Mouse (Mus musculus): ENCODE results near the gene Cyb5b. TPM values are rescaled to one million over a fixed set of nuclear protein-coding genes. Genes with fewer than 3 reads are reported as not detected.
"Not testable (repeated sequence)": the region's sequence is repeated elsewhere in the genome, so short reads cannot be mapped to it uniquely, and the experiment has no call there.

Cyb5b gene
- polyA plus RNA-seq, 1 experiment from 2014 or later = 144 TPM

DNA sequence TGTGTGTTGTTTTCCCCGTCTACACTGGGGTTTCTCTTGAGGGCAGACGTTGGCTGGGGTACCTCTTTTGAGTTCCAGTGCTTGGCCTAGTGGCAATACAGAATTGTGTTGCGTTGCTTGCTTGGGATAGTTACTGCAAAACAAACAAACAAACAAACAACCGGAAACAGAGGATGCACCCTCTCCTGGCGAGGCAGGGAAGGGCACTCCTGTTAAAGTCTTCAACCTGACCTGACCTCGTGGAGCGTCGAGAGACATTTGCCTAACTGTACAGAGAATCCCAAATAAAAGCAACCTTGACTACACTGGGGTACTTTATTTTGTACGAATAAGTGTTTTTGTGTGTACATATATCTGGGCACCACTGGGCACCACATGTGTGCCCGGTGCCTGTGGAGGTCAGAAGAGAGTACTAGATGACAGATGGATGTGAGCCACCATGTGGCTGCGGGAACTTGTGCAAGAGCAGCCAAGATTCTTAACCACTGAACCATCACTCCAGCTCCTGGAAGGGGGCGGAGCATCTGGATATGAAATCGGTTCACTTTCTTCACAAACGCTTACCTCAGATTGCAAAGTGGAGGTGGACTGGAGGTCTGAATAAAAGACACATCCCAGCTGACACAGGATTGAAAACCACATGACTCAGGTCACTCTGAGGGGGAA, 44.5 kb downstream of the Cyb5b start:
- ATAC-seq = no peak
- Histone ChIP-seq H3K4me1 (replicated peaks) (peaks cover 4% of the 10 kb centered on the region; the same call in 1 of the 2 replicates), H3K4me3 (replicated peaks) (no peak overlapping the region), H3K4me2 (replicated peaks) (no peak overlapping the region), H3K27me3 (replicated peaks) (no peaks in the 10 kb centered on the region), H3K36me3 (no peaks in the 10 kb centered on the region), H3K27ac (no peak overlapping the region), H3K9ac (no peak overlapping the region), H3K9me3 (no peaks in the 10 kb centered on the region)
- WGBS = 91% methylated on average over 14 of the region's 14 CpGs

DNA sequence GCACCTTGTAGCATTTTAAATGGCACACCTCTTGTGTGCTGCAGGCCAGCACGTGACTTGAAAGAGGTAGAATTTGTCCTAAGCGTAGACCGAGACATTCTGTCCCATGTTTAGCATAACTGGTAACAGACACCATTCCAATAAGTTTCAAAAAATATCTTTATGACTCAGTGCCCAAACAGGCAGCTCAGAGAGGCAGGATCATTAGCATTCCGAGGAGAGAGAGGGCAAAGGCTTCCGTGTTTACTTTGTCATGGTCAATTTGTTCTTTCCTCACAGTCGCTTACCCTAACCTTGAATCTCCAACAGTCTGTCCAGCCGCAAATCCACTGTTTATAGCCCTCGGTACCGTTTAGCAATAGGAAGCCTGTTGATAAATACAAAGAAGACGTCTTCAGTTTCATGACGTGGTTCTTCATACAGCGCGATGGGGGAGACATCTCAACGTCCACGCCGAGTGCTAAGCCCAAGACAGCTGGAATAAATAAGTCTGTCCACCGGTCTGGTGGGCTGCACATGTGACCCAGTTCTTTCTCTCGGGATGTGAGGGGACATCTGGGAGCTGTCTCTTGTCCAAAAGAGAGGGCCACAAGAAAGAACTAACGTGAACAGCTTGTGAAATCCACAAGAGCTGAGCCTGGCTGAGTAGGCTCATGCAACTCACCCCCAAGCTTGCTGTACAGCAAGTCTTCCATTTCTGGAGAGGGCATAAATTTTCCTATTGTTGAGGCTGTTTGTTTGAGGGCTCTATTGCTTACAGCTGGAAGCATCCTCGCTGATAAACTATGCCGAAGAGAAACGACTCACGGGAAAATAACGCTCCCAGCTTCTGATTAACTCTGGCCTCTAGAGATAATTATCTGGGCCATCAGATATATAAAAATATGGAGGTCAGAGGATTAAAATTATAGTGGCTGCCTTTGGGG, 47.7 kb downstream of the Cyb5b start:
- H3K4me1 ChIP-seq (replicated peaks) = peaks cover 4% of the 10 kb centered on the region; the same call in 1 of the 2 replicates
- H3K36me3 ChIP-seq = no peaks in the 10 kb centered on the region
- no peak overlapping the region; the same call in 1 of the 2 replicates for H3K4me3 ChIP-seq (replicated peaks)
- peak overlapping the region; percentile 40 for H3K4me2 ChIP-seq (replicated peaks)
- H3K27me3 ChIP-seq (replicated peaks) = no peaks in the 10 kb centered on the region
- 30% methylated on average over 24 of the region's 24 CpGs for WGBS
- H3K9ac ChIP-seq = no peak overlapping the region
- no peak for ATAC-seq
- peak overlapping the region; percentile 54 for H3K27ac ChIP-seq
- H3K9me3 ChIP-seq = no peaks in the 10 kb centered on the region

DNA sequence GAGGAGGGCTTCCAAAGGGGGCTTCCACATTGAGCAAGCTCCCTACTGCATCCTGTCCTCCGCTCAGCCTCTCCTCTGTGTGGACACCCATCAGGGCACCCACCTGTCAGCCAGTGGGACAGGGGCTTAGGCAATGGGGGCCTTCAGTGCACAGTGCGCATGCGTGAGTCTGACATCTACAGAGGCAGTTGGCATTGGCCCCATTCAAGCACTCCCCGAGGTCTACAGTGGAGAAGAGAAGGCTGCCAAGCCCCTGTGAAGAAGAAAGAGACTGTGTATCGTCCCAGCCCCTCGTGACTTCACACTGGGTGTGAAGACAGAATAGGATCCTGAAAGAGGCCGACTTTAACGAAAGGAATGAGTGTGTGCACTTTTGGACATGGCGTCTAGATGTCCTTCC, 54.7 kb downstream of the Cyb5b start:
- no peaks in the 10 kb centered on the region for H3K36me3 ChIP-seq
- H3K9me3 ChIP-seq = no peaks in the 10 kb centered on the region
- no peak overlapping the region for H3K4me2 ChIP-seq (replicated peaks)
- no peak for ATAC-seq
- H3K27ac ChIP-seq = no peak overlapping the region
- 91% methylated on average over 9 of the region's 9 CpGs for WGBS
- H3K27me3 ChIP-seq (replicated peaks) = no peaks in the 10 kb centered on the region
- H3K4me1 ChIP-seq (replicated peaks) = peaks cover 10% of the 10 kb centered on the region; the same call in 1 of the 2 replicates
- H3K9ac ChIP-seq = no peak overlapping the region
- H3K4me3 ChIP-seq (replicated peaks) = no peak overlapping the region

DNA sequence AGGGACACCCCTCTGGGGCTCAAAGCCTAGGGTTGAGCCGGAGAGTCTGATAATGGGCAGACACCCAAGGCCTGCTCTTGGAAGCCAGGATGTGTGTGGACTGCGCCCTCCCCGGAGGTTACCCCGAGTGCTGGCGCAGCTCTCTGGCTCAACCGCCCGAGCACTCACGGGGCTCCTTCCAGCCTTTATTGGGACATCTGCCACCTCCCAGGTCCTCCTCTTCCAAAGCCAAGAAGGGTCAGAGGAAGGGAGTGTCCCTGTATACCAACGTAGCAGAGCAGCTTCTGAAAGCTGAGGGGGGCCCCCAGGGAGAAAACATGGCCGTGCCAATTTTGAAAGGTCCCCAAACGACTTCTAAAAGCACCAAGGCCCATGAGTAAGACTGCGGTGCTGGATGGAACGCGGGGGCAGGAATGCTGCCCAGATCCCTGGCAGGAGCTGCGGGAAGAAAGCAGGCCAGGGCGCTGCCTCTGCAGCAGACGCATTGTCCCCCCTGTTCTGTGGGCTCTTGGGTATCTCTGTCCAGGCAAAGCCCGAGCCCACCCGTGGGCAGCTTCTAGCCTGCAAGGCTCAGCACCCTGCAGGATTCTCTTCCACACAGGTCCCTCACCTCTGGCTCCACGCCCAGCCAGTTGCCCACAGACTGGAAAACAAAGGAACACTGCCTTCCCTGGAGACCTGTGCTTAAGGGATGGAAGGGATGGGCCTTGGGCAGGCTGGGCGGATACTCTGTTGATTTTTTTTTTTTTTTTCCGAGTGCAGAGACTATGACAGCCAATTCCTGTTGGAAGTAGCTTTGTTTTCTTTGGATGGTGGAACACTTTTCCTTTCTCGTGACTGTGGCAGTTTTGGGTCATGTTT, 55.5 kb downstream of the Cyb5b start:
- no peak overlapping the region for H3K4me2 ChIP-seq (replicated peaks)
- no peaks in the 10 kb centered on the region for H3K9me3 ChIP-seq
- ATAC-seq = no peak
- H3K27me3 ChIP-seq (replicated peaks) = no peaks in the 10 kb centered on the region
- 71% methylated on average over 23 of the region's 23 CpGs for WGBS
- H3K27ac ChIP-seq = no peak overlapping the region
- peaks cover 10% of the 10 kb centered on the region; the same call in 1 of the 2 replicates for H3K4me1 ChIP-seq (replicated peaks)
- no peak overlapping the region for H3K4me3 ChIP-seq (replicated peaks)
- no peaks in the 10 kb centered on the region for H3K36me3 ChIP-seq
- H3K9ac ChIP-seq = no peak overlapping the region

DNA sequence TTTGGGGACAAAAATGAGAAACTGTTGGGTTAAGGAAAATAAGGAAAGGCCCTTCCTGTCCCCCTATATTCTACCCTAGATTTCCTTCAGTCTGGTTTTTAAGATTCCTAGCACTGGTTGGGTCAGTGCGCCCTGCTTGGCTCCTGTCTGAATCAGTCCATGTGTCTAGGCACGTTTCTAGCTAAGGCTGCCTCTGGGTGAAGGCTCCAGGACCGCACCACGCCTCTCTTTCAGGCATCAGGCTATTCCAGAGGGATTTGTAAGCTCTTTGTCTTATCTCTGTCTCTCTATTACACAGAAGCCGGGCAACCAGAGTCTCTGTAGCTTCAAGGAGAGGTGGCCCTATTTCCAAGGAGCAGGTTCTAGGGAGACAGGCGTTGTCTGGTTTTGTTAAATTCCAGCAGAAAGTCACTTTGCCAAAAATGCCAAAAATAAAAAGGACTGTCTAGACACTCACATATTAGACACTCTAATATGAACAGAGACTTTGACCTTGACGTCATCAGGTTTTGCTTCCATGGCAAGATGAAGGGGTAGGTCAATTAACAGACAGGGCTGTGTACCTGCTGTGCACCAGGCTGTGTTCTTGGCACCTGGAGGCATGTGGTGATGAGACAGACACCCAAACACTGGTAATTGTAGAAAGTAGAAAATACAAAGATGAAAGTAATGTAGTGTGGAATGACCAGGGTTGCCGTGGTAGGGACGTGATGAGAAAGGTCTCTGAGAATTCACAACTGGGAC, 56.5 kb downstream of the Cyb5b start:
- Histone ChIP-seq H3K9ac (no peak overlapping the region), H3K27me3 (replicated peaks) (no peaks in the 10 kb centered on the region), H3K9me3 (no peaks in the 10 kb centered on the region), H3K4me1 (replicated peaks) (peaks cover 10% of the 10 kb centered on the region; the same call in 1 of the 2 replicates), H3K27ac (no peak overlapping the region), H3K36me3 (no peaks in the 10 kb centered on the region), H3K4me3 (replicated peaks) (no peak overlapping the region), H3K4me2 (replicated peaks) (no peak overlapping the region)
- 76% methylated on average over 9 of the region's 9 CpGs for WGBS
- no peak for ATAC-seq

DNA sequence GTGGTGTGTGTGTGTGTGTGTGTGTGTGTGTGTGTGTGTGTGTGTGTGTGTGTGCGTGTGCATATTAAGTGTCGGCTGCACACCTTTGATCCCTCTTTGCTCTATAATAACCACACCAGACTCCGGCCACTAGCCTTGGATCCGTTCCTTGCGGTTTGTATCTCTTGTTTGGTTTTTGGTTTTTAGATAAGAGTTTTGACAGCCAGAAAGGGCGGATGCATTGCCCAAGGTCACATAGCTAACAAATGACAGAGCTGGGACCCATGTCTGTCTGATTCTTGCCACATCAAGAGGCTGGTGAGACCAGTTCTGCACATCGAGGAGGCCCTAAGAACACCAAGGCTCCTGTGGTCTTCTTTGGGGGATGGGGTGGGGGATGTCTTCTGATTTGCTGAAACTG, 58.7 kb downstream of the Cyb5b start:
- no peaks in the 10 kb centered on the region for H3K36me3 ChIP-seq
- no peaks in the 10 kb centered on the region for H3K9me3 ChIP-seq
- no peak overlapping the region for H3K4me2 ChIP-seq (replicated peaks)
- H3K4me3 ChIP-seq (replicated peaks) = no peak overlapping the region
- no peak overlapping the region for H3K9ac ChIP-seq
- ATAC-seq = no peak
- H3K4me1 ChIP-seq (replicated peaks) = peaks cover 10% of the 10 kb centered on the region; the same call in 1 of the 2 replicates
- H3K27me3 ChIP-seq (replicated peaks) = no peaks in the 10 kb centered on the region
- 53% methylated on average over 7 of the region's 7 CpGs for WGBS
- no peak overlapping the region for H3K27ac ChIP-seq

DNA sequence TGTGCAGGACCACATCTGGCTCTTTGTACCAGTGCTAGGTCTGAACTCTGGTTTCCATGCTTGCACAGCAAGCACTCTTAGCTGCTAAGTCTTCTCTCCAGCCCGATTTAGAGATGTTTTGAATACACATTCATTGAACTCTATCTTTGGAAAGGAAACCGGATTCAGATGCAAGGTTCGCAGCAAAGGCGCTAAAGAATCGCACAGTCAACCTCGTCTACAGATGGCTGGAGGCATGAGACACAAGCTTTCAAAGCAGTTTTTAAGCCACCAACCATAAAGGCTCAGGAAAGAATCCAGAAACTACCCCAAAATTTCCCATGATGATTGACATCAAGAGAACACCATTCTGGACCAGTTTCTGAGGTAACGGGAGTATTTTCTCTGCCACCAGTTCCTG, 61.6 kb downstream of the Cyb5b start:
- WGBS = 91% methylated on average over 7 of the region's 7 CpGs
- no peak for ATAC-seq
- 0 out of 2 replicates have a peak, but pooled peaks cover 2% of the 10 kb centered on the region for H3K4me1 ChIP-seq (replicated peaks)
- no peaks in the 10 kb centered on the region for H3K36me3 ChIP-seq
- no peak overlapping the region for H3K4me3 ChIP-seq (replicated peaks)
- no peak overlapping the region for H3K9ac ChIP-seq
- no peaks in the 10 kb centered on the region for H3K9me3 ChIP-seq
- H3K27ac ChIP-seq = no peak overlapping the region
- no peaks in the 10 kb centered on the region for H3K27me3 ChIP-seq (replicated peaks)
- H3K4me2 ChIP-seq (replicated peaks) = no peak overlapping the region

DNA sequence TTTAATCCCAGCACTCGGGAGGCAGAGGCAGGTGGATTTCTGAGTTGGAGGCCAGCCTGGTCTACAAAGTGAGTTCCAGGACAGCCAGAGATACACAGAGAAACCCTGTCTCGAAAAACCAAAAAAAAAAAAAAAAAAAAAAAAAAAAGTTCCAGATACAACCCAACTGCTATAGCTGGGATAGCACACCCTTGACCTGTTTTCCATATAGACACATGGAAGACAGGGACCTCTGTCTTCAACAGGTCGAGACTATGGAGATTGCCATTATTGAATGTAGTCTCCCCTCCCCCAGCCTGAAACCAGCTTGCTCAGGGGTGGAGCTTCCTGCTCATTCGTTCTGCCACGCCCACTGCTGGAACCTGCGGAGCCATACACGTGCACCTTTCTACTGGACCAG, 66.8 kb downstream of the Cyb5b start:
- H3K4me3 ChIP-seq (replicated peaks); H3K36me3 ChIP-seq; H3K4me2 ChIP-seq (replicated peaks); H3K9ac ChIP-seq; ATAC-seq; H3K9me3 ChIP-seq; H3K27ac ChIP-seq; H3K27me3 ChIP-seq (replicated peaks); H3K4me1 ChIP-seq (replicated peaks): not testable (repeated sequence)
- 69% methylated on average over 7 of the region's 7 CpGs for WGBS

DNA sequence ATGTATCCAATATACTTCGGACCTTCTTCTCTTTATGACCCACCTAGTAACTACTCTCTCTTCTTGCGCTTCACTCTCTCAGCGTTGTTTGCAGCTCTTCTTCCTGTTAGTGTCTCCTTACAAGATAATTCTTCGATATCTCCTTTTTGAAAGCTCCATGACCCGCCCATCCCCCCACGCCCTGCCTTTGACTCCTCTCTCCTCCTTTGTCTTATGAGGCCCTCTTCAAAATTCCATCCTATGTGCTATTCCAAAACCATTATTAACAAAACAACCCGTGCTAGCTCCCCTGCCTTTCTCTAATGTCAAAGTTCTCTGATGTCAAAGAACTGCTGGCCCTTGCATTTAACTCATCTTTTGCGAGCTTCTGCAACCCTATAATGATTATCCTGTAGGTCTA, 67.7 kb downstream of the Cyb5b start:
- Histone ChIP-seq H3K9ac (no peak overlapping the region), H3K4me2 (replicated peaks) (no peak overlapping the region), H3K9me3 (no peaks in the 10 kb centered on the region), H3K36me3 (no peaks in the 10 kb centered on the region), H3K27ac (no peak overlapping the region), H3K27me3 (replicated peaks) (no peaks in the 10 kb centered on the region), H3K4me1 (replicated peaks) (no peaks in the 10 kb centered on the region), H3K4me3 (replicated peaks) (no peak overlapping the region)
- WGBS = 89% methylated on average over 8 of the region's 8 CpGs
- no peak for ATAC-seq

DNA sequence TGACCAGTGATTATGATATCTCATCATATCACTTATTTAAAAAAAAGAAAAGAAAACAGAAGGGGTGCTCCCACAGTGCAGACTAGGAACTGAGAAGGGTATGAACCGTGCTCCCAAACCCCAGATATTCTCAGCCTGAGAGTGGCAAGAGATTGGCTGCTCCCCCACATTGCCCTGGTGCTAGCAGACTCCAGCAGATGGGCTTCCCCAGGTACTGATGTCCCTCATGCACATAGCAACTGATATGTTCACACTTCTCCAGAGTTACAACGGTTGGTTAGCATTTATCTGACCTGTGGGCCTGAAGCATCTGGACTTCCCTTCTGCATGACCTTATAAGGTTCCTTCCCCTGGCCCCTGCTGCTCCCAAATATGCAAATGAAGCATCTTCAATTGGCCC, 68.6 kb downstream of the Cyb5b start:
- H3K4me3 ChIP-seq (replicated peaks) = no peak overlapping the region
- H3K27me3 ChIP-seq (replicated peaks) = no peaks in the 10 kb centered on the region
- WGBS = 70% methylated on average over 2 of the region's 2 CpGs
- no peak for ATAC-seq
- H3K4me1 ChIP-seq (replicated peaks) = no peaks in the 10 kb centered on the region
- H3K4me2 ChIP-seq (replicated peaks) = no peak overlapping the region
- no peaks in the 10 kb centered on the region for H3K9me3 ChIP-seq
- H3K36me3 ChIP-seq = no peaks in the 10 kb centered on the region
- no peak overlapping the region for H3K27ac ChIP-seq
- no peak overlapping the region for H3K9ac ChIP-seq

DNA sequence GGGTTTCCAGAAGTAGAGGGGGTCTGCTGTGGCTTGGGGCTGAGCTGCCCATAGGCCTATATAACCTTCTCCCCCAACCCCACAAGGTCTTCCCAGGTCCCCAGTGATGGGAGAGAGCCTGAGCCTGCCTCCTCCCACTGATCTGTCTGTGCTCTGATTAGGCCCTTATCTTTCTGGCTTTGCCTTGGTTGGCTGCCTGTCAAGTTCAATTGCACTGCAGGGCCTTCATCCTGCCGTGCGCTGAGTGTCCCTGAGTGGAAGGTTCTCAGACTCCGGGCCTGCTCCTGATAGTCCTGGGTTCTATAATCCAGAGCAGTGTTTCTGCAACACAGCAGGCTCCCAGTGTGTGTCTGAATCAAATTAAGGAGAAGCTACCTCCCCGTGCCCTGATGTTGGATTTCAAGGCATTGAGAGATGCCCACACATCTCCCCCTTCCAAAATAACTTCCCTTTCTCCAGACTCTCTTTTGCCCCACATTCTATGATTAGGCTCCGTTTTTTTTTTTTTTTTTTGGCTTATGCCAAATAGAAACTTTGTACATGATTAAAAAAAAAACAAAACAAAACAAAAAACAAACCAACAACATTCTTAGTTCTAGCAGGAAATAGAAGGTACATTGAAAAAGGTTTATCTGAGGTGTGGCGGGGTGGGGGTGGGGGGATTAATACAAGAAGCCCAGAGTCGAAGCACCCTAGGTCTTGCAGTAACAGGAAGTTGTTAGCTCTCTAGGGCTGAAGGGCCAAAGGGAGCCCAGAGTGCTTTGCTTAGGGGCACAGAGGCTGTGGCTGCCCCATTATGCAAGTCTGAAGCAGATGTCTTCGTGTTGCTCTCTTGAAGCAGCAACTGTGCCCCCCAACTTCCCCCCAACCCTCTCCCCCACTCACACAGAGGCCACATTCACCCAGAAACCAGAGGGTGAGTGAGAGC, 71.7 kb downstream of the Cyb5b start:
- H3K4me2 ChIP-seq (replicated peaks) = no peak overlapping the region
- no peak for ATAC-seq
- 54% methylated on average over 8 of the region's 8 CpGs for WGBS
- H3K36me3 ChIP-seq = no peaks in the 10 kb centered on the region
- 0 out of 2 replicates have a peak, but pooled peaks cover 4% of the 10 kb centered on the region for H3K4me1 ChIP-seq (replicated peaks)
- no peaks in the 10 kb centered on the region for H3K9me3 ChIP-seq
- no peak overlapping the region for H3K27ac ChIP-seq
- no peaks in the 10 kb centered on the region for H3K27me3 ChIP-seq (replicated peaks)
- no peak overlapping the region for H3K9ac ChIP-seq
- no peak overlapping the region for H3K4me3 ChIP-seq (replicated peaks)
